Mouse (Mus musculus) central nervous system, embryonic 14 days (tissue): Measurements from ENCODE around the gene Ctu2. TPM values are rescaled to one million over a fixed set of nuclear protein-coding genes. Genes with fewer than 3 reads are reported as not detected.

ENCODE experiments used
- polyA plus RNA-seq: library from polyadenylated mRNA; depleted of rRNA; stranded (reverse); fragments of >200 nt; gene quantifications from 2 replicates; pipeline ENCODE4 v1.2.3, GENCODE M21; 2012; rRNA removed

Ctu2 gene
- polyA plus RNA-seq: 80.4 and 84.3 TPM in 2 replicates

DNA sequence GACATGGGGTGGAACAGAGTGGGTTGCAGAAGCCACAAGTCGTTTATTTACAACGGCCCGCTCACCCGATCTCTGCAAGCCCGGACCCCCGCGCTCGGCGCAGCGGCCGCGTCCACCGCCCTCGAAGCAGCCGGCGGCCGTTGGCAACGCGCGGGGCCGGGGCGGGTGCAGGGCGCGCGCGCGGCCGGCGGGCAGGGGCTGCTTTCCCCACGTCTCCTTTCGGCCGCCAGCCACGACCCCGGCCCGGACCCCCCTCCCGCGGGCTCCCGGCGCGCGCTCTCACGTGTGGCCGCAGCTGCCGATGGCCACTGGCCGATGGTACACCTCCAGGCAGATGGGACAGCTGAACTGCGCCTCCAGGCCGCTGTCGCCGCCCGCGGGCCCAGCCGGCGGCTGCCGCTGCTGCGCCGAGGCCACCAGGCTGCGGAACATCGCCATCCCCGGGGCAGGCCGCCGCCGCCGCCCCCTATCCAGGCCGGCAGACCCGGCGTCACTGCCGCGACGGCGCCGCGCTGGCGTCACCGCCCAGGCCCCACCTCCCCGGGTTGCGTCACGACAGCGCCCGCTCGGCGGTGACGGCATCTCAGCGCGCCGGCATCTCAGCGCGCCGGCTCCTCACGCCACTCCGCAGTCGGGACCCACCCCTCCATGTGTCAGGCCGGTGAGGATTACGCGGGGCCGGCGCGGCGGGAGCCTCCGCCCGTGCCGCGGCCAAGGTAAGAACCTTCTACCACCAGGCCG lies at the start of gene Ctu2, which contains the start of gene Rnf166:
Gene Ctu2 (plus strand): TSS at position 564 of the 741 bp plus-strand sequence.
Gene Rnf166 (minus strand): TSS at position 485 of the 741 bp plus-strand sequence.

DNA sequence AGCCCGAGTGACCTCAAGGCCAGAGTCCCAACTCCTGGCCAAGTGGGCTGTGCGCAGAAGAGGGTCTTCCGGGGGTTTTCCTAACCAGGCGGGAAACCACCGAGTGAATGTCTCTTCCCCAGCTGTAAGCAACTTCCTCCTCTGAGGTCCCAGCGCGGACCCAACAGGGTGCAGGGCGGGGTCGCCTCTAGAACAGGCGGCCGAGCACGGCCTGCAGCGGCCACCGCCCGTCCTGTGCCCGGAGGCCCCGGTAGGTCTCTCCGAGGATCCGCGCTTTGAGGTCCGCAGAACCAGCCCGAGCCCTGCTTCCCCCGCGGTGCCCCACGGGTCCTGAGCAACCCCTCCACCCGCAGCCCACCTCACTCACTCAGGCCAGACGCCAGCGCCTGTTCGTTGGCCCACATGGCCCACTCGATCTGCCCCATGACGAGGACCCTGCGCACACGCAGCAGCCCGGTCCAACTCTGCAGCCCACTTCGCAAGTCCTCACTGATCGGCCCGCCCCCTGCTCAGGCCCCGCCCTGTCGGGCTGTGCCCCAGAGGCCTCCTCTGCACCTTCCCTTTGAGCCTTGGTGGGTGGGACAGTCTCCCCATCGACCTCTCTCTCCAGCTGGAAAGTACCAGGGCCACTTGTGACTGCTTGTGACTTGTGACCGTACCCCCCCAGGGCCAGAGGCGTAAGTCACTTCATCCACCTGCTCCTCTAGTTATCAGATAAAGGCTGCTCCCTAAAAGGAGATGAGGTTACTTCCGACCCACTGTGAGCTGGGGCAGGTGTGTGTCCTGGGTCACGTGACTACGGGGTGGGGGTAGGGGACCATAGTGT lies 43.3 kb upstream of the Ctu2 start, which contains the start of gene Cyba:
Gene Cyba (minus strand): TSS at position 488 of the 826 bp plus-strand sequence.

DNA sequence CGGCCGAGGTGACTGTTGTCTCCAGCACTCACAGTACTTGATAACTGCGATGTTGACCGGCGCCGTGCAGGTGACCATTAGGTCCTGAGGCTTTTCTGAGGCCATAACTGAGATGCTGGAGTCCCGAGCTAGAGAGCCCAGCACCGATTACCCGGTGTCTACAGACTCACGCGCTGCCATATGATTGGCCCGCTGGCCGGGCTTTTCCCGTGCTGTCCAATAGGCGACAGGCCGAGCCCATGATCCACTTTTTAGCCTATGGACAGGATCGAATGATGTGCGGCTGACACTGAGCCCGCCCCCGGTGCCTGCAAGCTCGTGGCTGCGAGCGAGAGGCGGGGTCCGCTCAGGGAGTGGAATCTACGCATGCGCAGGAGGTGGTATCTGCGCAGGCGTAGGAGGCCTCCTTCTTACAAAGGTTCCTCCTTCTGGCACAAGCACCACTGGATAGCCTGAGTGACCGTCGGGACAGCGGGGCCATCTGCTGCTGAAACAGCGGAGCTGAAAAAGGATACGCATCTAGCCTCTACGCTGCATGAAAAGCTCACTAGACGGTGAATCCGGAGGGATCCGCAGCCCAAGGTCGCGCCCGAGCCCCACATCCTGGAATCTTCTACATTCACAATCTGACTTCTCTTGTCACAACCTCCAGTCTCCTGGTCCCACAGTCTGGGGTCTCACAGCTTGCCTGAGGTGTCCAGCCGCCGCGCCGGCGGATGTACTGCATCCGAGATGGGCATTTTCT lies 32.5 kb upstream of the Ctu2 start, which contains the start of gene Mvd:
Gene Mvd (minus strand): TSS at position 161 of the 745 bp plus-strand sequence.

GRCm38 (mm10) chr8:122460524-122461472 lies 15.1 kb upstream of the Ctu2 start, which contains the start of gene Snai3:
Snai3 (minus strand) TSS chr8:122460733.

Other genes starting within 250 kb of the Ctu2 start
- 7.2 and 13.5 TPM in 2 replicates for gene Zfpm1, start 194.0 kb upstream of the Ctu2 start, polyA plus RNA-seq
- 0.05 and 0.81 TPM in 2 replicates for gene Trhr2, start 115.4 kb upstream of the Ctu2 start, polyA plus RNA-seq
- 50.7 and 56.9 TPM in 2 replicates for gene Zc3h18, start 99.5 kb upstream of the Ctu2 start, polyA plus RNA-seq
- gene Il17c, start 54.1 kb upstream of the Ctu2 start, polyA plus RNA-seq: 0.65 and 1.1 TPM in 2 replicates
- 26.5 and 39.1 TPM in 2 replicates for gene Cyba, start 43.2 kb upstream of the Ctu2 start, polyA plus RNA-seq
- gene Mvd, start 32.7 kb upstream of the Ctu2 start, polyA plus RNA-seq: 50.6 and 51.9 TPM in 2 replicates
- 0.34 TPM in 1 of 2 replicates, not detected in the other for gene Snai3, start 15.4 kb upstream of the Ctu2 start, polyA plus RNA-seq
- 60.5 and 60.6 TPM in 2 replicates for gene Rnf166, start 79 bp upstream of the Ctu2 start, polyA plus RNA-seq
- gene Piezo1, start 75.2 kb downstream of the Ctu2 start, polyA plus RNA-seq: 13.7 and 28.0 TPM in 2 replicates
- gene Cdt1, start 91.9 kb downstream of the Ctu2 start, polyA plus RNA-seq: 30.7 and 34.3 TPM in 2 replicates
- 116 and 124 TPM in 2 replicates for gene Aprt, start 100.8 kb downstream of the Ctu2 start, polyA plus RNA-seq
- 6.0 and 7.0 TPM in 2 replicates for gene Galns, start 135.3 kb downstream of the Ctu2 start, polyA plus RNA-seq
- 177 and 206 TPM in 2 replicates for gene Trappc2l, start 135.5 kb downstream of the Ctu2 start, polyA plus RNA-seq
- not detected in 2 replicates for gene Pabpn1l, start 146.6 kb downstream of the Ctu2 start, polyA plus RNA-seq
- 13.5 and 17.0 TPM in 2 replicates for gene Cbfa2t3, start 223.0 kb downstream of the Ctu2 start, polyA plus RNA-seq